ENCODE assay signal across 26 mouse cellular contexts in the genomic region with DNA sequence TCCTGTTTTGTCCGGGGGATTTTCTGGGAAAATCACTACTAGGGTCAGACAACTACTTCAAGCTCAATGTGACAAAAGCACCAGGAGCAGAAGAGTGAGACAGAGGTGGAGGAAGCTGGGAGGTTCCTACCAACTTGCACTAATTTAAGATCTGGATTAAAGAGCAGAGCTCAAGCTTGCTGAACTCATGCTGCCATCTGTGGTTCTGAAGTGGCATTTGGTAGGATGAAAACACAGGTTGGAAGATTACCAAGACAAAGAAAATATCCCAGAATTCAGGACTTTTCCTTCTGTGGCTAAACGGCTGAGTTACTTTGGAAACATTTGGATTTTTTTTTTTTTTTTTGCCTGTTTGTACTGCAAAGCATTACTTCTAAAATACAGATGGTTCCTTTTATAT.
DNase-seq lines count a peak whose midpoint lies in the region; TF ChIP-seq lines count a peak whose summit lies in the region.
"Had no signal": no experiment of that assay in that cellular context is flagged by ENCODE, and none has a peak within 500 bp of the region (broad histone marks: within the 10 kb centered on the region; RNA-seq: fewer than 3 reads in every experiment).

No protein-coding gene starts in this region.

- no peak for TF ChIP-seq CTCF in layer of hippocampus, adult 2 months (conservative IDR thresholded peaks at IDR 0.05)

- no peak overlapping the region for H3K4me3 ChIP-seq in layer of hippocampus, adult 2 months
- H3K4me3 ChIP-seq: erythroblast, embryonic 14.5 days; forebrain, embryonic 13.5 days; heart, adult 2 months; heart, embryonic 12.5 days; hindbrain, embryonic 13.5 days; liver, embryonic 12.5 days; megakaryocyte, embryonic 14.5 days; midbrain, embryonic 12.5 days had no signal

- peak overlapping the region; percentile 73 for H3K27ac ChIP-seq in layer of hippocampus, adult 2 months
- H3K27ac ChIP-seq: forebrain, embryonic 13.5 days; heart, adult 2 months; hindbrain, embryonic 13.5 days; kidney, postnatal 0 days; liver, embryonic 12.5 days; midbrain, embryonic 12.5 days had no signal

- peak; percentile 12 to 57 for DNase-seq in frontal cortex, postnatal 36 days (ENCODE audit: low spot score in 2 of 2)
- DNase-seq in frontal cortex, postnatal 10 days (ENCODE audit: low spot score in 2 of 2) = no peak
- peak; percentile 15 to 25 for DNase-seq in right cerebral cortex, adult 2 months (ENCODE audit: low spot score in 2 of 2)
- DNase-seq in right cerebral cortex, postnatal 14 days = no peak
- peak; percentile 64 to 65 for DNase-seq in layer of hippocampus, adult 2 months (ENCODE audit: low spot score in 2 of 2)
- DNase-seq in telencephalon, adult 2 months (ENCODE audit: low read depth, low spot score) = peak; percentile 83
- DNase-seq in urinary bladder, postnatal 10 days (ENCODE audit: low spot score) = no peak
- DNase-seq: adrenal gland, postnatal 25 days; cerebellum, adult 18-20 months; cerebellum, postnatal 14 days; heart, adult 2 months; heart, postnatal 4 days; kidney, adult 8-10 months; kidney, postnatal 4 days; left cerebral cortex, postnatal 4 days; liver, postnatal 0 days; lung, postnatal 4 days; thymus, postnatal 14 days had no signal

Comparison
In these comparisons a context has a peak if more than half of its experiments do, and no peak if none do; other contexts are left out.
1. DNase-seq: peak in frontal cortex, postnatal 36 days (2 of 2), right cerebral cortex, adult 2 months (2 of 2), layer of hippocampus, adult 2 months (2 of 2) and telencephalon, adult 2 months (single experiment); none in frontal cortex, postnatal 10 days (0 of 2), right cerebral cortex, postnatal 14 days (single experiment) and urinary bladder, postnatal 10 days (single experiment).